Mouse (Mus musculus) midbrain, embryonic 12.5 days (tissue): Measurements from ENCODE around the gene Abcb1b. TPM values are rescaled to one million over a fixed set of nuclear protein-coding genes. Genes with fewer than 3 reads are reported as not detected.
"Not testable (repeated sequence)": the region's sequence is repeated elsewhere in the genome, so short reads cannot be mapped to it uniquely, and the experiment has no call there.

Source experiments
- ATAC-seq: fragments of 200-750 bp; cut with Nextera tagmentation; 2 replicates; pipeline ENCODE4 v1.8.0; 2017; ENCODE audit warnings: low read depth, moderate TSS enrichment, moderate library complexity; ENCODE audit not compliant: low FRiP score
- H3K27ac ChIP-seq: fragments of 300-500 bp; sonication (generic); replicated peaks from 2 replicates; pipeline ENCODE4 v1.5.1; 2016; ENCODE audit warnings: mild to moderate bottlenecking
- H3K27me3 ChIP-seq: fragments of 300-500 bp; sonication (generic); 2 replicates; pipeline ENCODE4 v1.6.1; 2016; ENCODE audit warnings: mild to moderate bottlenecking
- H3K36me3 ChIP-seq: fragments of 300-500 bp; sonication (generic); 2 replicates; pipeline ENCODE4 v1.6.1; 2016
- H3K4me1 ChIP-seq: fragments of 300-500 bp; sonication (generic); 2 replicates; pipeline ENCODE4 v1.6.1; 2016
- H3K4me2 ChIP-seq: fragments of 300-500 bp; sonication (generic); replicated peaks from 2 replicates; pipeline ENCODE4 v1.6.1; 2016; ENCODE audit warnings: mild to moderate bottlenecking, moderate library complexity
- H3K4me3 ChIP-seq: fragments of 300-500 bp; sonication (generic); 2 replicates; pipeline ENCODE4 v1.5.1; 2016; ENCODE audit warnings: mild to moderate bottlenecking
- H3K9ac ChIP-seq: fragments of 300-500 bp; sonication (generic); replicated peaks from 2 replicates; pipeline ENCODE4 v1.6.1; 2016; ENCODE audit warnings: mild to moderate bottlenecking, moderate library complexity
- H3K9me3 ChIP-seq: fragments of 300-500 bp; sonication (generic); 2 replicates; pipeline ENCODE4 v1.6.1; 2016; ENCODE audit warnings: mild to moderate bottlenecking
- WGBS: fragments of 180-500 bp; shearing (Covaris S2); methylation state at CpG from one replicate; pipeline ENCODE4 v1.1.7; 2016; 5-methylcytosine and 5-hydroxymethylcytosine counted together
- polyA plus RNA-seq: library from polyadenylated mRNA; unstranded; fragments of >200 nt; fragmentation: Nextera tagmentation; extraction: Ambion mirVana; gene quantifications from 2 replicates; pipeline ENCODE4 v1.2.1, GENCODE M21; 2016

Abcb1b gene
- polyA plus RNA-seq, 1 experiment from 2014 or later = 0.66 TPM

GRCm38 (mm10) chr5:8838661-8839438 lies 40.9 kb downstream of the Abcb1b start:
- no peak for ATAC-seq
- Histone ChIP-seq H3K9ac (no peak overlapping the region), H3K36me3 (no peaks in the 10 kb centered on the region), H3K9me3 (no peaks in the 10 kb centered on the region), H3K27ac (no peak overlapping the region), H3K4me1 (no peaks in the 10 kb centered on the region), H3K27me3 (no peaks in the 10 kb centered on the region), H3K4me3 (no peak overlapping the region), H3K4me2 (no peak overlapping the region)
- WGBS = 70% methylated on average over 8 of the region's 8 CpGs

GRCm38 (mm10) chr5:8839651-8840050 lies 41.7 kb downstream of the Abcb1b start:
- H3K9ac ChIP-seq = no peak overlapping the region
- H3K27ac ChIP-seq = no peak overlapping the region
- no peaks in the 10 kb centered on the region for H3K36me3 ChIP-seq
- H3K4me1 ChIP-seq = no peaks in the 10 kb centered on the region
- H3K4me2 ChIP-seq = no peak overlapping the region
- no peak for ATAC-seq
- 85% methylated on average over 4 of the region's 4 CpGs for WGBS
- H3K27me3 ChIP-seq = no peaks in the 10 kb centered on the region
- no peak overlapping the region for H3K4me3 ChIP-seq
- no peaks in the 10 kb centered on the region for H3K9me3 ChIP-seq

GRCm38 (mm10) chr5:8840887-8841286 lies 42.9 kb downstream of the Abcb1b start:
- 36% methylated on average over 5 of the region's 5 CpGs for WGBS
- Histone ChIP-seq H3K4me3 (no peak overlapping the region), H3K4me2 (no peak overlapping the region), H3K9ac (no peak overlapping the region), H3K36me3 (no peaks in the 10 kb centered on the region), H3K4me1 (no peaks in the 10 kb centered on the region), H3K9me3 (no peaks in the 10 kb centered on the region), H3K27me3 (no peaks in the 10 kb centered on the region), H3K27ac (no peak overlapping the region)
- peak; percentile 86 for ATAC-seq

- Histone ChIP-seq H3K4me3 (no peak overlapping the region), H3K4me1 (no peaks in the 10 kb centered on the region), H3K9ac (no peak overlapping the region), H3K36me3 (no peaks in the 10 kb centered on the region), H3K27me3 (no peaks in the 10 kb centered on the region), H3K27ac (no peak overlapping the region), H3K9me3 (no peaks in the 10 kb centered on the region), H3K4me2 (no peak overlapping the region)
- 65% methylated on average over 3 of the region's 3 CpGs for WGBS
- ATAC-seq = no peak
Measured at GRCm38 (mm10) chr5:8842815-8843214, 44.9 kb downstream of the Abcb1b start.

GRCm38 (mm10) chr5:8848607-8849575 lies 50.9 kb downstream of the Abcb1b start:
- not testable (repeated sequence) for H3K27ac ChIP-seq

GRCm38 (mm10) chr5:8850851-8851250 lies 52.9 kb downstream of the Abcb1b start:
- Histone ChIP-seq H3K27ac (no peak overlapping the region), H3K4me3 (no peak overlapping the region), H3K4me1 (no peaks in the 10 kb centered on the region), H3K9me3 (no peaks in the 10 kb centered on the region), H3K9ac (no peak overlapping the region), H3K4me2 (no peak overlapping the region), H3K27me3 (no peaks in the 10 kb centered on the region), H3K36me3 (no peaks in the 10 kb centered on the region)
- 55% methylated on average over 4 of the region's 4 CpGs for WGBS
- ATAC-seq = no peak

More at GRCm38 (mm10) chr5:8848607-8849575, 50.9 kb downstream of the Abcb1b start:
- WGBS = 26% methylated on average over 8 of the region's 9 CpGs
- not testable (repeated sequence) for H3K9me3 ChIP-seq, H3K9ac ChIP-seq, H3K4me2 ChIP-seq, H3K4me1 ChIP-seq, H3K36me3 ChIP-seq, ATAC-seq, H3K4me3 ChIP-seq, H3K27me3 ChIP-seq

GRCm38 (mm10) chr5:8857201-8857600 lies 59.3 kb downstream of the Abcb1b start:
- ATAC-seq = no peak
- Histone ChIP-seq H3K4me1 (no peaks in the 10 kb centered on the region), H3K4me3 (no peak overlapping the region), H3K9me3 (no peaks in the 10 kb centered on the region), H3K4me2 (no peak overlapping the region), H3K27me3 (no peaks in the 10 kb centered on the region), H3K9ac (no peak overlapping the region), H3K36me3 (no peaks in the 10 kb centered on the region), H3K27ac (no peak overlapping the region)
- WGBS = 73% methylated on average over 6 of the region's 6 CpGs

GRCm38 (mm10) chr5:8861811-8862210 lies 63.9 kb downstream of the Abcb1b start:
- Histone ChIP-seq H3K27ac (no peak overlapping the region), H3K4me2 (no peak overlapping the region), H3K9me3 (no peaks in the 10 kb centered on the region), H3K27me3 (no peaks in the 10 kb centered on the region), H3K9ac (no peak overlapping the region), H3K4me3 (no peak overlapping the region), H3K4me1 (no peaks in the 10 kb centered on the region), H3K36me3 (no peaks in the 10 kb centered on the region)
- no peak for ATAC-seq
- 75% methylated on average over 1 of the region's 1 CpGs for WGBS

- WGBS = 61% methylated on average over 14 of the region's 14 CpGs
- Histone ChIP-seq H3K36me3 (no peaks in the 10 kb centered on the region), H3K4me1 (no peaks in the 10 kb centered on the region), H3K4me3 (no peak overlapping the region), H3K27me3 (no peaks in the 10 kb centered on the region), H3K9me3 (no peaks in the 10 kb centered on the region), H3K9ac (no peak overlapping the region), H3K27ac (no peak overlapping the region), H3K4me2 (no peak overlapping the region)
- no peak for ATAC-seq
Measured at GRCm38 (mm10) chr5:8863580-8864337, 65.8 kb downstream of the Abcb1b start.

GRCm38 (mm10) chr5:8865630-8866029 lies 67.7 kb downstream of the Abcb1b start:
- H3K9ac ChIP-seq, ATAC-seq, H3K9me3 ChIP-seq, H3K36me3 ChIP-seq, H3K4me2 ChIP-seq, H3K4me3 ChIP-seq, H3K4me1 ChIP-seq, H3K27ac ChIP-seq, H3K27me3 ChIP-seq: not testable (repeated sequence)
- WGBS = 95% methylated on average over 11 of the region's 11 CpGs

GRCm38 (mm10) chr5:8866366-8866765 lies 68.4 kb downstream of the Abcb1b start:
- Histone ChIP-seq H3K4me2 (no peak overlapping the region), H3K36me3 (no peaks in the 10 kb centered on the region), H3K27ac (no peak overlapping the region), H3K9ac (no peak overlapping the region), H3K4me3 (no peak overlapping the region), H3K27me3 (no peaks in the 10 kb centered on the region), H3K4me1 (no peaks in the 10 kb centered on the region), H3K9me3 (no peaks in the 10 kb centered on the region)
- ATAC-seq = no peak
- 92% methylated on average over 5 of the region's 5 CpGs for WGBS
